Mouse (Mus musculus): Measurements from ENCODE around the gene Rasal2. TPM values are rescaled to one million over a fixed set of nuclear protein-coding genes. Genes with fewer than 3 reads are reported as not detected.

Gene Rasal2
- polyA plus RNA-seq, 1 experiment, result 3.0 TPM

GRCm38 (mm10) chr1:157448805-157449188 is 36.4 kb upstream of the Rasal2 start:
- no peak overlapping the region for H3K4me3 ChIP-seq (ENCODE audit: insufficient read depth, poor library complexity, severe bottlenecking)
- no peaks in the 10 kb centered on the region for H3K27me3 ChIP-seq (ENCODE audit: control insufficient read depth, insufficient read depth, insufficient read length)
- H3K36me3 ChIP-seq (ENCODE audit: control insufficient read depth, insufficient read depth), result no peaks in the 10 kb centered on the region
- no peak for TF ChIP-seq MAX (IDR thresholded peaks at IDR 0.05)
- TF ChIP-seq MYOG (IDR thresholded peaks at IDR 0.05; ENCODE audit: control insufficient read depth, extremely low read depth, insufficient read length), result no peak
- no peak for TF ChIP-seq USF1 (IDR thresholded peaks at IDR 0.05; ENCODE audit: low read depth)
- TF ChIP-seq CTCF (IDR thresholded peaks at IDR 0.05; ENCODE audit: control insufficient read depth, insufficient read depth, insufficient read length), result no peak
- TF ChIP-seq FOSL1 (IDR thresholded peaks at IDR 0.05; ENCODE audit: insufficient read depth, low read length, poor library complexity, severe bottlenecking), result no peak
- TF ChIP-seq MYOD1 (IDR thresholded peaks at IDR 0.05; ENCODE audit: control insufficient read depth, insufficient read length, low read depth), result no peak
- no peak for TF ChIP-seq CEBPB (IDR thresholded peaks at IDR 0.05; ENCODE audit: low read depth)
- H3K79me2 ChIP-seq (ENCODE audit: control insufficient read depth, insufficient read depth), result no peaks in the 10 kb centered on the region
- no peak overlapping the region for H3ac ChIP-seq (ENCODE audit: control insufficient read depth, insufficient read length, low read depth)
- H3K79me3 ChIP-seq (ENCODE audit: low read depth), result no peaks in the 10 kb centered on the region

DNA sequence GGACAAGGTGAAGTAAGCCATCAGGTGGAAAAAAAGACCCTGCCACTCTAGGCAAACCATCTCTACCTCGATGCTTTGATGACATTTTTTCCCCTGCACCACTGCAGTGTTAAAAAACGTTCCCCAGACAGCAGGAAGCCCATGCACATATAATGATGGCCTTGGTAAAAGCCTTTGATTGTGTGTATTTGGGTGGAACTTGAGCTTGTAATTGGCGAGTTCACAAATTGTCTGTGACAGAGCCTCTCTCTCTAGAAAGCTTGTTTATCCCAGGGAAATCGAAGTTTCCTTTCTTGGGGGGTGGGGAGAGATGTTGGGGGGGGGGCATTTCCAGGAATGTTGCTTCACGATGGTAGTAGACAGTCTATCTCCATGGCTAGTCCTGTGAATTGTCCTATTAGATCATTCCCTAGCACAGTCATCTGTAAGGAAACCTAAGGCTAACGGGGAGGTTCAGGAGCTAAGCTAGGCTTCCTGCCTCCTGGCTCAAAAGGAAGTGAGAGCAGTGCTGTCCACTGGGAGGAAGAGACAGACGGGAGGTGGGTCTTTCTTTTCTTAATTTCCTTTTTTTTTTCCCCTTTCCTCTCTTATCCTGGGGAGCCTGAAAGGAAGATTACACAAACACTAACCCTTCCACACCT is 35.9 kb upstream of the Rasal2 start:
- Histone ChIP-seq H3K36me3 (ENCODE audit: control insufficient read depth, insufficient read depth) (no peaks in the 10 kb centered on the region), H3K4me3 (ENCODE audit: insufficient read depth, poor library complexity, severe bottlenecking) (no peak overlapping the region), H3ac (ENCODE audit: control insufficient read depth, insufficient read length, low read depth) (no peak overlapping the region), H3K27me3 (ENCODE audit: control insufficient read depth, insufficient read depth, insufficient read length) (no peaks in the 10 kb centered on the region), H3K79me3 (ENCODE audit: low read depth) (no peaks in the 10 kb centered on the region), H3K79me2 (ENCODE audit: control insufficient read depth, insufficient read depth) (no peaks in the 10 kb centered on the region)
- TF ChIP-seq MYOG (IDR thresholded peaks at IDR 0.05; ENCODE audit: control insufficient read depth, extremely low read depth, insufficient read length) (no peak), CEBPB (IDR thresholded peaks at IDR 0.05; ENCODE audit: low read depth) (no peak), MAX (IDR thresholded peaks at IDR 0.05) (no peak), CTCF (IDR thresholded peaks at IDR 0.05; ENCODE audit: control insufficient read depth, insufficient read depth, insufficient read length) (no peak), MYOD1 (IDR thresholded peaks at IDR 0.05; ENCODE audit: control insufficient read depth, insufficient read length, low read depth) (no peak), USF1 (IDR thresholded peaks at IDR 0.05; ENCODE audit: low read depth) (no peak), FOSL1 (IDR thresholded peaks at IDR 0.05; ENCODE audit: insufficient read depth, low read length, poor library complexity, severe bottlenecking) (no peak)

GRCm38 (mm10) chr1:157447142-157447541 is 34.7 kb upstream of the Rasal2 start:
- Histone ChIP-seq H3K4me3 (ENCODE audit: insufficient read depth, poor library complexity, severe bottlenecking) (no peak overlapping the region), H3K79me3 (ENCODE audit: low read depth) (no peaks in the 10 kb centered on the region), H3K36me3 (ENCODE audit: control insufficient read depth, insufficient read depth) (no peaks in the 10 kb centered on the region), H3ac (ENCODE audit: control insufficient read depth, insufficient read length, low read depth) (no peak overlapping the region), H3K27me3 (ENCODE audit: control insufficient read depth, insufficient read depth, insufficient read length) (no peaks in the 10 kb centered on the region), H3K79me2 (ENCODE audit: control insufficient read depth, insufficient read depth) (no peaks in the 10 kb centered on the region)
- no peak for TF ChIP-seq MAX (IDR thresholded peaks at IDR 0.05)
- no peak for TF ChIP-seq FOSL1 (IDR thresholded peaks at IDR 0.05; ENCODE audit: insufficient read depth, low read length, poor library complexity, severe bottlenecking)
- TF ChIP-seq CEBPB (IDR thresholded peaks at IDR 0.05; ENCODE audit: low read depth), result no peak
- no peak for TF ChIP-seq MYOG (IDR thresholded peaks at IDR 0.05; ENCODE audit: control insufficient read depth, extremely low read depth, insufficient read length)
- TF ChIP-seq MYOD1 (IDR thresholded peaks at IDR 0.05; ENCODE audit: control insufficient read depth, insufficient read length, low read depth), result no peak
- no peak for TF ChIP-seq USF1 (IDR thresholded peaks at IDR 0.05; ENCODE audit: low read depth)
- no peak for TF ChIP-seq CTCF (IDR thresholded peaks at IDR 0.05; ENCODE audit: control insufficient read depth, insufficient read depth, insufficient read length)

DNA sequence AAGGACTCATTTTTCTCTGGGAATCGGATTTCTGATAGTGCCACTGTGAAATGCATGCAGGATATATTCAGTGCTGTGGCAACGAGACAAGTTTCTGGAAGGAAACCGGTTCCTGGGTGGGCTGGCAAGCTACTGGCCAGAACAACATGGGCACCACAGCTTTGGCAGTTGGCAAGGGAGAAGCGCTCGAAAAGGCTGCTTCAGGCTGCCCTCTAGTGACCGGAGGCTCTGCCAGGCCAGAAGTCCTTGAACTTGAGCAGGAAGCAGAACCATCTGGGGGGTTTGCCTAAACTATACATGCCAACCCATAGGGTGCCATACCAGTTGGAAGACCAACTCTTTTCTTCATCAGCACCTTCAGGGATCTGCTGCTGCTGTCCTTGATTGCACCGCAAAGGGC is 33.9 kb upstream of the Rasal2 start:
- Histone ChIP-seq H3ac (ENCODE audit: control insufficient read depth, insufficient read length, low read depth) (no peak overlapping the region), H3K27me3 (ENCODE audit: control insufficient read depth, insufficient read depth, insufficient read length) (no peaks in the 10 kb centered on the region), H3K4me3 (ENCODE audit: insufficient read depth, poor library complexity, severe bottlenecking) (no peak overlapping the region), H3K36me3 (ENCODE audit: control insufficient read depth, insufficient read depth) (no peaks in the 10 kb centered on the region), H3K79me3 (ENCODE audit: low read depth) (no peaks in the 10 kb centered on the region), H3K79me2 (ENCODE audit: control insufficient read depth, insufficient read depth) (no peaks in the 10 kb centered on the region)
- TF ChIP-seq MYOD1 (IDR thresholded peaks at IDR 0.05; ENCODE audit: control insufficient read depth, insufficient read length, low read depth) (no peak), MAX (IDR thresholded peaks at IDR 0.05) (no peak), CTCF (IDR thresholded peaks at IDR 0.05; ENCODE audit: control insufficient read depth, insufficient read depth, insufficient read length) (peak; percentile 62), MYOG (IDR thresholded peaks at IDR 0.05; ENCODE audit: control insufficient read depth, extremely low read depth, insufficient read length) (no peak), CEBPB (IDR thresholded peaks at IDR 0.05; ENCODE audit: low read depth) (no peak)

DNA sequence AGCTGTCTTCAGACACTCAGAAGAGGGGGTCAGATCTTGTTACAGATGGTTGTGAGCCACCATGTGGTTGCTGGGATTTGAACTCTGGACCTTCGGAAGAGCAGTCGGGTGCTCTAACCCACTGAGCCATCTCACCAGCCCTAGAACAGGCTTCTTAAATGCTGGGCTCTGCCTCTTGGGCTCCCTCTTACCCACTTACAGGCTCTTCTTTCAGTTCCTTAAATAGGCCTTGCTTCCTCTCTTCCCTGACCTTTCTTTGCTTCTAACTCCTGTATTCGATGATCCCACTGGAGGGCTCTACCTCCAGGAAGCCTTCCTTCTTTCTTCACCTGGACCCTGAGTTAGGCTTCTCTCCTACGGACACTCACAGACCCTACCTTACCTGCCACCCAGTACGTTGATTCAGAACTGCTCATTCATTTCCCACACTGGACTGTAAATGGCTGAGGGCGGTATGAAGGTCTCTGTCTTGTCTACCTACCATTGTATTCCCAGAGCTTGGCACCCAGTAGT is 33.1 kb upstream of the Rasal2 start:
- Histone ChIP-seq H3K4me3 (ENCODE audit: insufficient read depth, poor library complexity, severe bottlenecking) (no peak overlapping the region), H3K79me2 (ENCODE audit: control insufficient read depth, insufficient read depth) (no peaks in the 10 kb centered on the region), H3ac (ENCODE audit: control insufficient read depth, insufficient read length, low read depth) (no peak overlapping the region), H3K36me3 (ENCODE audit: control insufficient read depth, insufficient read depth) (no peaks in the 10 kb centered on the region), H3K79me3 (ENCODE audit: low read depth) (no peaks in the 10 kb centered on the region), H3K27me3 (ENCODE audit: control insufficient read depth, insufficient read depth, insufficient read length) (no peaks in the 10 kb centered on the region)
- TF ChIP-seq CTCF (IDR thresholded peaks at IDR 0.05; ENCODE audit: control insufficient read depth, insufficient read depth, insufficient read length) (no peak), MYOG (IDR thresholded peaks at IDR 0.05; ENCODE audit: control insufficient read depth, extremely low read depth, insufficient read length) (no peak), MAX (IDR thresholded peaks at IDR 0.05) (no peak), USF1 (IDR thresholded peaks at IDR 0.05; ENCODE audit: low read depth) (no peak)
